Comparison of ENCODE assay signal across 17 mouse cellular contexts in the genomic region with DNA sequence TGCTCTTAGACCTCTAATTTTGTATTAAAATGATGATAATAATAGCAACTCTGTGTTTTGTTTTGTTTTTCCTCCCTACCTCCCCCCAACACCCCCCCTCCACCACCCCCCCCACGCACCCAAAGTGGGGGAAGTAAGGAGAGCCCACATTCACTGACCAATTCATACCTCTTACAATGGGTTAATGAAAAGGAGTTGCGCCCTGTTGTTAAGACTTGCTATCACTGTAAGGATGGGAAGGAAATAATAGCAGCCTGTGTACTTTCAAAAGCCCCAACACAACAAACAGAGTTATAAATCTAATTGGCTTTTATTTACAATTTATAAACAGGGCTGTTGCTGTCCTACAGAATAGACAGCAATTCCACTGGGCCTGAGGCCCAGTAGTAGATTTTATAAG.
DNase-seq lines count a peak whose midpoint lies in the region; ATAC-seq and TF ChIP-seq lines count a peak whose summit lies in the region.
"Had no signal": no experiment of that assay in that cellular context is flagged by ENCODE, and none has a peak within 500 bp of the region (broad histone marks: within the 10 kb centered on the region; RNA-seq: fewer than 3 reads in every experiment).

No protein-coding gene starts in this region.

- no peak for ATAC-seq in forebrain, postnatal 0 days
- no peak for ATAC-seq in kidney, embryonic 14.5 days (ENCODE audit: low FRiP score, low TSS enrichment)

- no peaks in the 10 kb centered on the region for H3K36me3 ChIP-seq in forebrain, embryonic 10.5 days (replicated peaks)
- H3K36me3 ChIP-seq in forebrain, postnatal 0 days (ENCODE audit: insufficient read depth) = no peaks in the 10 kb centered on the region
- no peaks in the 10 kb centered on the region for H3K36me3 ChIP-seq in kidney, embryonic 14.5 days (ENCODE audit: control insufficient read depth, insufficient read depth, low read length)
- H3K36me3 ChIP-seq in embryonic facial prominence, embryonic 10.5 days (replicated peaks) = no peaks in the 10 kb centered on the region
- H3K36me3 ChIP-seq in limb, embryonic 10.5 days = no peaks in the 10 kb centered on the region
- H3K36me3 ChIP-seq: limb, embryonic 13.5 days; midbrain, embryonic 12.5 days had no signal

- no peak for DNase-seq in forebrain, embryonic 10.5 days (ENCODE audit: extremely low spot score, low spot score)
- no peak for DNase-seq in forebrain, postnatal 0 days
- DNase-seq in kidney, postnatal 10 days = no peak
- no peak for DNase-seq in embryonic facial prominence, embryonic 10.5 days (ENCODE audit: low spot score)
- DNase-seq in limb, embryonic 10.5 days (ENCODE audit: low spot score) = no peak
- no peak for DNase-seq in spleen, postnatal 10 days (ENCODE audit: low spot score in 2 of 2)
- DNase-seq in thymus, postnatal 36 days = no peak
- DNase-seq: adrenal gland, postnatal 25 days; heart, postnatal 14 days; kidney, adult 11 months; lung, postnatal 4 days had no signal

- no peaks in the 10 kb centered on the region for H3K9me3 ChIP-seq in forebrain, embryonic 10.5 days
- no peaks in the 10 kb centered on the region for H3K9me3 ChIP-seq in forebrain, postnatal 0 days (ENCODE audit: low read length)
- H3K9me3 ChIP-seq in kidney, embryonic 14.5 days (ENCODE audit: control insufficient read depth, low read length) = no peaks in the 10 kb centered on the region
- H3K9me3 ChIP-seq in embryonic facial prominence, embryonic 10.5 days = no peaks in the 10 kb centered on the region
- H3K9me3 ChIP-seq in limb, embryonic 10.5 days (replicated peaks) = no peaks in the 10 kb centered on the region
- H3K9me3 ChIP-seq: limb, embryonic 13.5 days; midbrain, embryonic 12.5 days had no signal

- H3K4me1 ChIP-seq in forebrain, embryonic 10.5 days = peaks cover 62% of the 10 kb centered on the region
- 0 out of 2 replicates have a peak, but pooled peaks cover 6% of the 10 kb centered on the region for H3K4me1 ChIP-seq in forebrain, postnatal 0 days (ENCODE audit: insufficient read depth)
- peaks cover 19% of the 10 kb centered on the region; the same call in 1 of the 2 replicates for H3K4me1 ChIP-seq in kidney, embryonic 14.5 days (ENCODE audit: control insufficient read depth, insufficient read depth, low read length)
- peaks cover 51% of the 10 kb centered on the region for H3K4me1 ChIP-seq in embryonic facial prominence, embryonic 10.5 days
- peaks cover 57% of the 10 kb centered on the region for H3K4me1 ChIP-seq in limb, embryonic 10.5 days

- no peak for TF ChIP-seq CTCF in forebrain, postnatal 0 days (IDR thresholded peaks at IDR 0.05; ENCODE audit: low read depth)

- no peaks in the 10 kb centered on the region for H3K27me3 ChIP-seq in forebrain, embryonic 10.5 days (ENCODE audit: poor library complexity, severe bottlenecking)
- no peaks in the 10 kb centered on the region for H3K27me3 ChIP-seq in forebrain, postnatal 0 days (ENCODE audit: insufficient read depth, low read length)
- no peaks in the 10 kb centered on the region for H3K27me3 ChIP-seq in kidney, embryonic 14.5 days (ENCODE audit: control insufficient read depth, insufficient read depth, low read length)
- H3K27me3 ChIP-seq in embryonic facial prominence, embryonic 10.5 days (replicated peaks; ENCODE audit: low read depth, poor library complexity, severe bottlenecking) = no peaks in the 10 kb centered on the region
- no peaks in the 10 kb centered on the region for H3K27me3 ChIP-seq in limb, embryonic 10.5 days (ENCODE audit: low read depth, poor library complexity, severe bottlenecking)
- H3K27me3 ChIP-seq: CH12.LX; limb, embryonic 13.5 days; midbrain, embryonic 12.5 days had no signal

- H3K9ac ChIP-seq in forebrain, postnatal 0 days = no peak overlapping the region
- H3K9ac ChIP-seq in kidney, embryonic 14.5 days (ENCODE audit: low read depth, low read length) = no peak overlapping the region
- H3K9ac ChIP-seq: limb, embryonic 13.5 days; midbrain, embryonic 12.5 days had no signal

- WGBS in forebrain, embryonic 10.5 days = 45% methylated on average over 2 of the region's 2 CpGs
- 23% methylated on average over 2 of the region's 2 CpGs for WGBS in forebrain, postnatal 0 days
- 33% methylated on average over 2 of the region's 2 CpGs for WGBS in kidney, embryonic 14.5 days
- WGBS in embryonic facial prominence, embryonic 10.5 days = 52% methylated on average over 2 of the region's 2 CpGs
- 38% methylated on average over 2 of the region's 2 CpGs for WGBS in limb, embryonic 10.5 days

- peak overlapping the region; percentile 58; the same call in 1 of the 2 replicates for H3K27ac ChIP-seq in forebrain, embryonic 10.5 days
- no peak overlapping the region for H3K27ac ChIP-seq in forebrain, postnatal 0 days (ENCODE audit: low read depth, low read length)
- H3K27ac ChIP-seq in kidney, embryonic 14.5 days (ENCODE audit: low read depth, low read length) = peak overlapping the region; percentile 57; the same call in 1 of the 2 replicates
- H3K27ac ChIP-seq in embryonic facial prominence, embryonic 10.5 days (replicated peaks) = peak overlapping the region; percentile 41; the same call in 1 of the 2 replicates
- H3K27ac ChIP-seq in limb, embryonic 10.5 days = peak overlapping the region; percentile 64; the same call in 1 of the 2 replicates
- H3K27ac ChIP-seq: left cerebral cortex, adult 2 months; limb, embryonic 13.5 days; midbrain, embryonic 12.5 days had no signal

- H3K4me2 ChIP-seq in forebrain, postnatal 0 days (ENCODE audit: low read depth) = no peak overlapping the region
- H3K4me2 ChIP-seq in kidney, embryonic 14.5 days (replicated peaks; ENCODE audit: low read depth, low read length) = no peak overlapping the region
- H3K4me2 ChIP-seq: limb, embryonic 13.5 days; midbrain, embryonic 12.5 days had no signal

- H3K4me3 ChIP-seq in forebrain, embryonic 10.5 days = no peak overlapping the region
- no peak overlapping the region for H3K4me3 ChIP-seq in forebrain, postnatal 0 days (ENCODE audit: low read depth, low read length)
- H3K4me3 ChIP-seq in kidney, embryonic 14.5 days (ENCODE audit: low read length) = no peak overlapping the region
- H3K4me3 ChIP-seq in embryonic facial prominence, embryonic 10.5 days = no peak overlapping the region
- H3K4me3 ChIP-seq in limb, embryonic 10.5 days = no peak overlapping the region
- H3K4me3 ChIP-seq: layer of hippocampus, adult 2 months; left cerebral cortex, adult 2 months; limb, embryonic 13.5 days; midbrain, embryonic 12.5 days had no signal
